Mouse (Mus musculus) spleen, adult 2 months (tissue): ENCODE measurements around the gene Ccdc159.

ENCODE experiments used
- CTCF ChIP-seq: fragments of 200-500 bp; IDR thresholded peaks from 2 replicates; pipeline ENCODE4 v1.5.1; 2011; ENCODE audit warnings: mild to moderate bottlenecking, inconsistent platforms; ENCODE audit not compliant: insufficient read depth, insufficient read length, insufficient replicate concordance; ENCODE audit errors: extremely low read depth
- POLR2A ChIP-seq: fragments of 200-500 bp; IDR thresholded peaks from 2 replicates; pipeline ENCODE4 v1.6.1; 2011; ENCODE audit warnings: low read depth, low read length, inconsistent platforms

- no peak for TF ChIP-seq CTCF
- TF ChIP-seq POLR2A: no peak
These were observed 20.9 kb downstream of the Ccdc159 start for GRCm38 (mm10) chr9:21948146-21948545.
